Mouse (Mus musculus) neural tube, embryonic 14.5 days (tissue): ENCODE data around the gene Tepp. TPM values are rescaled to one million over a fixed set of nuclear protein-coding genes. Genes with fewer than 3 reads are reported as not detected.

Experiments used
- ATAC-seq: fragments of 200-750 bp; cut with Nextera tagmentation; 2 replicates; pipeline ENCODE4 v1.8.0; 2017; ENCODE audit warnings: low read depth, mild to moderate bottlenecking, moderate TSS enrichment, moderate library complexity
- H3K27ac ChIP-seq: fragments of 300-500 bp; sonication (generic); 2 replicates; pipeline ENCODE4 v1.5.1; 2014; ENCODE audit warnings: low read depth, mild to moderate bottlenecking, control low read depth, low read length, moderate library complexity, mixed read lengths
- H3K27me3 ChIP-seq: fragments of 300-500 bp; sonication (generic); 2 replicates; pipeline ENCODE4 v1.6.1; 2014; ENCODE audit warnings: low read length; ENCODE audit not compliant: control insufficient read depth, insufficient read depth
- H3K36me3 ChIP-seq: fragments of 300-500 bp; sonication (generic); 2 replicates; pipeline ENCODE4 v1.6.1; 2014; ENCODE audit warnings: low read length, mixed read lengths; ENCODE audit not compliant: control insufficient read depth, insufficient read depth
- H3K4me1 ChIP-seq: fragments of 300-500 bp; sonication (generic); 2 replicates; pipeline ENCODE4 v1.6.1; 2014; ENCODE audit warnings: low read length; ENCODE audit not compliant: control insufficient read depth, insufficient read depth
- H3K4me2 ChIP-seq: fragments of 300-500 bp; sonication (generic); 2 replicates; pipeline ENCODE4 v1.6.1; 2014; ENCODE audit warnings: mild to moderate bottlenecking, low read depth, low read length, control low read depth
- H3K4me3 ChIP-seq: fragments of 300-500 bp; sonication (generic); 2 replicates; pipeline ENCODE4 v1.5.1; 2014; ENCODE audit warnings: low read depth, low read length, control low read depth, mixed read lengths
- H3K9ac ChIP-seq: fragments of 300-500 bp; sonication (generic); replicated peaks from 2 replicates; pipeline ENCODE4 v1.6.1; 2014; ENCODE audit warnings: low read depth, mild to moderate bottlenecking, control low read depth, low read length, mixed read lengths
- H3K9me3 ChIP-seq: fragments of 300-500 bp; sonication (generic); 2 replicates; pipeline ENCODE4 v1.6.1; 2016; ENCODE audit warnings: low read length; ENCODE audit not compliant: control insufficient read depth
- WGBS: fragments of 180-500 bp; shearing (Covaris S2); extraction: QIAGEN DNeasy Blood & Tissue Kit; methylation state at CpG from one replicate; pipeline ENCODE4 v1.1.7; 2014; 5-methylcytosine and 5-hydroxymethylcytosine counted together
- polyA plus RNA-seq: library from polyadenylated mRNA; unstranded; fragments of >200 nt; fragmentation: Nextera tagmentation; extraction: Ambion mirVana; gene quantifications from 2 replicates; pipeline ENCODE4 v1.2.1, GENCODE M21; 2014

Gene Tepp
- polyA plus RNA-seq, 1 experiment from 2014 or later: 1.6 TPM

- H3K27ac ChIP-seq: no peak overlapping the region
- ATAC-seq: no peak
- 22% methylated on average over 5 of the region's 5 CpGs for WGBS
- no peaks in the 10 kb centered on the region for H3K4me1 ChIP-seq
- H3K9ac ChIP-seq: no peak overlapping the region
- no peaks in the 10 kb centered on the region for H3K9me3 ChIP-seq
- H3K4me3 ChIP-seq: no peak overlapping the region
- no peaks in the 10 kb centered on the region for H3K36me3 ChIP-seq
- no peaks in the 10 kb centered on the region for H3K27me3 ChIP-seq
- H3K4me2 ChIP-seq: no peak overlapping the region
These were observed 8.0 kb upstream of the Tepp start for GRCm38 (mm10) chr8:95302410-95302809.

GRCm38 (mm10) chr8:95305526-95305925 is 4.8 kb upstream of the Tepp start:
- no peak overlapping the region for H3K4me2 ChIP-seq
- H3K4me3 ChIP-seq: no peak overlapping the region
- H3K9ac ChIP-seq: no peak overlapping the region
- H3K4me1 ChIP-seq: peaks cover 3% of the 10 kb centered on the region; the same call in 1 of the 2 replicates
- no peak overlapping the region for H3K27ac ChIP-seq
- H3K36me3 ChIP-seq: no peaks in the 10 kb centered on the region
- H3K9me3 ChIP-seq: no peaks in the 10 kb centered on the region
- ATAC-seq: no peak
- no peaks in the 10 kb centered on the region for H3K27me3 ChIP-seq
- WGBS: 75% methylated on average over 4 of the region's 4 CpGs

DNA sequence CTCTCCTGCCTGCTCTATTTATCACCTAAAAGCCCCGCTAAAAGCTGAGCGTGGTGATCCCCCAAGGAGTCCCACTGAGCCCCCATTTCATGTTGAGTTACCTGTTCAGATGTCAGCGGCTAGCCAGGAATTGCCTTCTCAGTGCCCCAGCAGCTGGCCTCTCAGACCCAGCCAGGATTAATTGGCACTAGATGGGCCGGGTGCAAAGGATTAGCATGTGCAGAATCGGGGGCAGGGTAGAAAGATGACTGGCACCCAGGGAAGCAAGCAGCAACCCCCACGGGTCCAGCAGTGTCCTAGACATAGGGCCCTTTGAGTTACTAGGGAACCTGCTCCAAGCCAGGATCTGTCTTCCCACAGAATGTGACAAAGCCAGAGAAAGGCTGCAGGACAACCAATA is 3.9 kb upstream of the Tepp start, which contains the start of gene Cngb1:
TSS of gene Cngb1 (minus strand) at position 155 of the 400 bp plus-strand sequence.
- Histone ChIP-seq H3K9ac (no peak within 1 kb of the TSS), H3K4me3 (no peak within 1 kb of the TSS), H3K9me3 (no peaks in the 10 kb centered on the region), H3K4me2 (no peak within 1 kb of the TSS), H3K4me1 (peaks cover 4% of the 10 kb centered on the region; the same call in 1 of the 2 replicates), H3K36me3 (no peaks in the 10 kb centered on the region), H3K27me3 (no peaks in the 10 kb centered on the region), H3K27ac (no peak within 1 kb of the TSS)
- 49% methylated on average over 6 of the region's 6 CpGs for WGBS
- ATAC-seq: no peak

DNA sequence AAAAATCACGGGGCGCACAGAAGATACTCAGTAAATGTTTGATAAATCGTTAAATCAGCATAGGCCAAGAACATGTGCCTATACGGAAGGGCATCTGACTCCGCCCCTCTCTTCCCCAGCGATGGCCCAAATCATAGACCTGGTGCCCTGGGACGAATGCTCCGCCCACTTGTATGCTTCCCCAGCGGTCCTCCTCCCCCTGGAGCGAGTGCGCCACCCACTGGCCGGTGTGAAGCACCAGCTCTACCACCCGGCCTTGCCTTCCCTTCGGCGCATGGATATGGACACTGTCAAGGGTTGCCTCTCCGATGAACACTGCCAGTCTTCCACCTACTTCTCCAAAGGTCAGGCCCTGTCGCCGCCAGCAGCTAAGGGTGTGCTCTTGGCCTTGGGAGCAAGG is 2.5 kb downstream of the Tepp start:
- Histone ChIP-seq H3K9ac (no peak overlapping the region), H3K27me3 (no peaks in the 10 kb centered on the region), H3K4me2 (no peak overlapping the region), H3K4me1 (peaks cover 4% of the 10 kb centered on the region; the same call in 1 of the 2 replicates), H3K9me3 (no peaks in the 10 kb centered on the region), H3K4me3 (no peak overlapping the region), H3K36me3 (no peaks in the 10 kb centered on the region), H3K27ac (no peak overlapping the region)
- no peak for ATAC-seq
- 69% methylated on average over 18 of the region's 18 CpGs for WGBS

DNA sequence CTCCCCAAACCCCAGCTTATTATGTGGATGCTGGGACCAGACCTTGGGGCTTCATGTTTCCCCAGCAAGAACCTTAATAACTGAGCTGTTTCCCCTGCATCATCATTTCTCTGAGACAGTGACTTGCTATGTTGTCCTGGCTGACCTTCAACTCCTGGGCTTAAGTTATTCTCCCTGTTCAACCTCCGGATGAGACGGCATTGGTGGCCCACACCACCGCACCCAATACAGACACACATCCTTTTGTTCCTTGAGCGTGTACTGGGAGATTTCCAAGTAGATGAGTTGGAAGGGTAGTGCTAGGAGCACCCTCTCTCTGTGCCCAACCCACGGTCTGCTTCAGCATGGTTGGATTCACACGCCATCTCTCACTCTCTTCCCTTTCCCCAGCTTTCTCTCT is 3.5 kb downstream of the Tepp start:
- Histone ChIP-seq H3K27ac (no peak overlapping the region), H3K36me3 (no peaks in the 10 kb centered on the region), H3K4me1 (peaks cover 4% of the 10 kb centered on the region; the same call in 1 of the 2 replicates), H3K9ac (no peak overlapping the region), H3K9me3 (no peaks in the 10 kb centered on the region), H3K4me3 (no peak overlapping the region), H3K4me2 (no peak overlapping the region), H3K27me3 (no peaks in the 10 kb centered on the region)
- 91% methylated on average over 6 of the region's 6 CpGs for WGBS
- ATAC-seq: no peak

DNA sequence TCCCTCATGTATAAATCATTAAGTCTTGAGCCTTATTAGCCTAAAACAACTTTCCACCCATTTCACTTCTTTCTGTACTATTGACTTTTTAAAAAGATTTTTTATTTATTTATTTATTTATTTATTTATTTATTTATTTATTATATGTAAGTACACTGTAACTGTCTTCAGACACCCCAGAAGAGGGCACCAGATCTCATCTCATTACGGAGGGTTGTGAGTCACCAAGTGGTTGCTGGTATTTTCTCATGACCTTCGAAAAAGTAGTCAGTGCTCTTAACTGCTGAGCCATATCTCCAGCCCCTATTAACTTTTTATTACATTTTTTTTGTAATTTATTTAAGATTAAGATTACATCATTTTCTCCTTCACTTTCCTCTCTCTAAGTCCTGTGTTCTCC is 4.3 kb downstream of the Tepp start:
- Histone ChIP-seq H3K4me2 (no peak overlapping the region), H3K9ac (no peak overlapping the region), H3K9me3 (no peaks in the 10 kb centered on the region), H3K4me3 (no peak overlapping the region), H3K27ac (no peak overlapping the region), H3K27me3 (no peaks in the 10 kb centered on the region), H3K36me3 (no peaks in the 10 kb centered on the region), H3K4me1 (peaks cover 4% of the 10 kb centered on the region; the same call in 1 of the 2 replicates)
- 85% methylated on average over 2 of the region's 2 CpGs for WGBS
- no peak for ATAC-seq

GRCm38 (mm10) chr8:95315350-95315749 is 5.0 kb downstream of the Tepp start:
- Histone ChIP-seq H3K9me3 (no peaks in the 10 kb centered on the region), H3K36me3 (no peaks in the 10 kb centered on the region), H3K4me1 (peaks cover 3% of the 10 kb centered on the region; the same call in 1 of the 2 replicates), H3K4me2 (no peak overlapping the region), H3K27me3 (no peaks in the 10 kb centered on the region), H3K4me3 (no peak overlapping the region), H3K9ac (no peak overlapping the region), H3K27ac (no peak overlapping the region)
- no peak for ATAC-seq
- WGBS: 93% methylated on average over 1 of the region's 1 CpGs

GRCm38 (mm10) chr8:95320224-95321139 is 10.1 kb downstream of the Tepp start:
- H3K4me1 ChIP-seq: no peaks in the 10 kb centered on the region
- H3K27ac ChIP-seq: no peak overlapping the region
- peak overlapping the region; percentile 63 for H3K4me2 ChIP-seq
- peaks cover 5% of the 10 kb centered on the region for H3K36me3 ChIP-seq
- peak; percentile 81 for ATAC-seq
- WGBS: 3% methylated on average over 41 of the region's 41 CpGs
- H3K9me3 ChIP-seq: no peaks in the 10 kb centered on the region
- H3K27me3 ChIP-seq: no peaks in the 10 kb centered on the region
- H3K9ac ChIP-seq: peak overlapping the region; percentile 39; the same call in 1 of the 2 replicates
- H3K4me3 ChIP-seq: peak overlapping the region; percentile 36

DNA sequence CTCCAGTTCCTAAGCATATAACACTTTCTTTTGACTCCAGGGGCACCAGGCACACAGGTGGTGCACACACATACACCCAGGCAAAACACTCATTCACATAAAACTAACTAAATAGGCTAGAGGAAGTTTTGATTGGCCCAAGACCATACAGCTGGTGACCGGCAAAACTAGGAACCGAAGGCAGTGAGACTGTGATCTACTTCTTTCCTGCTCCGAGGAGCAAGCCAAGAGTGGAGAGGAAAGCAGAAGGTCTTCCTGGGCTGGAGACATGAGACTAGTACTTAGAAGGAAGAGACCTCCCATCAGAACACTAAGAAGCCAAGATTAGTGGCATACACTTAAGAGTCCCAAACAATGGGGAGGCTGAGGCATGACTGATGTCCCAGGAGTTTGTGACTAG is 12.8 kb downstream of the Tepp start:
- Histone ChIP-seq H3K9ac (no peak overlapping the region), H3K27ac (no peak overlapping the region), H3K4me1 (0 out of 2 replicates have a peak, but pooled peaks cover 4% of the 10 kb centered on the region), H3K9me3 (no peaks in the 10 kb centered on the region), H3K36me3 (peaks cover 25% of the 10 kb centered on the region), H3K27me3 (no peaks in the 10 kb centered on the region), H3K4me3 (no peak overlapping the region), H3K4me2 (no peak overlapping the region)
- no peak for ATAC-seq
- 75% methylated on average over 3 of the region's 3 CpGs for WGBS
